Mouse (Mus musculus) CH12.LX (cell line): ENCODE results near the gene Klk15. TPM values are rescaled to one million over a fixed set of nuclear protein-coding genes. Genes with fewer than 3 reads are reported as not detected.

Experiments used
- DNase-seq: peaks from one replicate; pipeline ENCODE4 v3.0.0-alpha.2; 2013; ENCODE audit errors: extremely low read depth
- H3K27ac ChIP-seq: 2 replicates; pipeline ENCODE4 v1.5.1; 2012; ENCODE audit warnings: low read depth, mild to moderate bottlenecking, control low read depth, moderate library complexity; ENCODE audit not compliant: insufficient read depth
- H3K27me3 ChIP-seq: replicated peaks from 2 replicates; pipeline ENCODE3; 2012; ENCODE audit warnings: inconsistent platforms
- H3K36me3 ChIP-seq, 2 experiments: replicated peaks in 1 of 2; 2 replicates each; pipeline versions ENCODE3 to v1.6.1; 2012; ENCODE audit warnings: inconsistent platforms in 1 of 2, low read length in 1 of 2, mild to moderate bottlenecking in 1 of 2, mixed read lengths in 1 of 2, moderate library complexity in 1 of 2; ENCODE audit not compliant: control insufficient read depth in 1 of 2, insufficient read depth in 1 of 2
- H3K4me1 ChIP-seq, 2 experiments: 2 replicates each; pipeline ENCODE4 v1.6.1; 2012; ENCODE audit warnings: inconsistent platforms in 1 of 2, moderate library complexity in 1 of 2; ENCODE audit not compliant: insufficient read depth in 2 of 2, control insufficient read depth in 1 of 2
- H3K4me2 ChIP-seq: 2 replicates; pipeline ENCODE4 v1.6.1; 2012; ENCODE audit warnings: low read depth, mild to moderate bottlenecking, control low read depth; ENCODE audit not compliant: poor library complexity, insufficient read depth, severe bottlenecking
- H3K4me3 ChIP-seq, 3 experiments: fragments of 150-350 bp in 1 of 3; sonication (generic) in 1 of 3; replicated peaks in 1 of 3; 2 replicates each; pipeline versions ENCODE3 to v1.5.1; 2011 to 2012; ENCODE audit warnings: low read depth in 2 of 3, low read length in 2 of 3, mild to moderate bottlenecking in 2 of 3, moderate library complexity in 2 of 3, control low read depth in 1 of 3, improper control_type of control experiment in 1 of 3, inconsistent platforms in 1 of 3, mixed read lengths in 1 of 3; ENCODE audit not compliant: poor library complexity in 1 of 3
- H3K79me2 ChIP-seq: replicated peaks from 2 replicates; pipeline ENCODE4 v1.6.1; 2012; ENCODE audit warnings: mild to moderate bottlenecking, moderate library complexity; ENCODE audit not compliant: control insufficient read depth, poor library complexity, insufficient read depth, severe bottlenecking; ENCODE audit errors: extremely low read depth
- H3K9ac ChIP-seq: 2 replicates; pipeline ENCODE4 v1.6.1; 2012; ENCODE audit warnings: low read depth, mild to moderate bottlenecking, control low read depth, moderate library complexity; ENCODE audit not compliant: insufficient read depth
- H3K9me3 ChIP-seq: replicated peaks from 2 replicates; pipeline ENCODE3; 2012; ENCODE audit warnings: low read length, inconsistent platforms, mixed read lengths
- CHD1 ChIP-seq: IDR thresholded peaks from 2 replicates; pipeline ENCODE4 v1.6.1; 2012; ENCODE audit warnings: low read depth, low read length, improper control_type of control experiment, inconsistent platforms
- E2F4 ChIP-seq: IDR thresholded peaks from 2 replicates; pipeline ENCODE4 v1.6.1; 2011; ENCODE audit warnings: low read depth, low read length, improper control_type of control experiment; ENCODE audit not compliant: insufficient replicate concordance
- GABPA ChIP-seq: IDR thresholded peaks from 2 replicates; pipeline ENCODE4 v1.6.1; 2012; ENCODE audit warnings: low read depth, low read length, improper control_type of control experiment, inconsistent platforms; ENCODE audit not compliant: insufficient replicate concordance
- HCFC1 ChIP-seq: IDR thresholded peaks from 2 replicates; pipeline ENCODE4 v1.6.1; 2012; ENCODE audit warnings: low read depth, mild to moderate bottlenecking, inconsistent platforms, low read length, improper control_type of control experiment
- IRF4 ChIP-seq: IDR thresholded peaks from 2 replicates; pipeline ENCODE4 v1.6.1; 2014; ENCODE audit warnings: low read depth, mild to moderate bottlenecking, inconsistent platforms, low read length, improper control_type of control experiment
- KAT2A ChIP-seq: IDR thresholded peaks from 2 replicates; pipeline ENCODE4 v1.6.1; 2012; ENCODE audit warnings: low read length, improper control_type of control experiment, inconsistent platforms; ENCODE audit not compliant: insufficient replicate concordance
- MAFK ChIP-seq: IDR thresholded peaks from 2 replicates; pipeline ENCODE4 v1.6.1; 2011; ENCODE audit warnings: low read length, improper control_type of control experiment; ENCODE audit not compliant: insufficient replicate concordance
- MAZ ChIP-seq: IDR thresholded peaks from 2 replicates; pipeline ENCODE4 v1.6.1; 2012; ENCODE audit warnings: low read depth, mild to moderate bottlenecking, inconsistent platforms, low read length, improper control_type of control experiment, moderate library complexity
- MYC ChIP-seq: IDR thresholded peaks from 2 replicates; pipeline ENCODE4 v1.6.1; 2011; ENCODE audit warnings: low read depth, mild to moderate bottlenecking, improper control_type of control experiment, low read length
- PAX5 ChIP-seq: IDR thresholded peaks from 2 replicates; pipeline ENCODE4 v1.6.1; 2012; ENCODE audit warnings: low read length, inconsistent platforms, mixed read lengths
- POLR2AphosphoS2 ChIP-seq: IDR thresholded peaks from 2 replicates; pipeline ENCODE4 v1.6.1; 2011; ENCODE audit warnings: low read depth, low read length, improper control_type of control experiment
- SMC3 ChIP-seq: IDR thresholded peaks from 2 replicates; pipeline ENCODE4 v1.6.1; 2011; ENCODE audit warnings: low read depth, low read length, improper control_type of control experiment
- TBP ChIP-seq: conservative IDR thresholded peaks from 2 replicates; pipeline ENCODE4 v1.6.1; 2011; ENCODE audit warnings: low read depth, low read length, improper control_type of control experiment
- ZKSCAN1 ChIP-seq: IDR thresholded peaks from 2 replicates; pipeline ENCODE4 v1.6.1; 2012; ENCODE audit warnings: low read depth, inconsistent platforms, low read length, improper control_type of control experiment, borderline replicate concordance
- ZMIZ1 ChIP-seq: IDR thresholded peaks from 2 replicates; pipeline ENCODE4 v1.6.1; 2012; ENCODE audit warnings: low read depth, mild to moderate bottlenecking, inconsistent platforms, low read length, improper control_type of control experiment
- dilution Hi-C: fragments of 300-500 bp; cut with MboI; formaldehyde crosslinking; loops from 2 replicates; pipeline ENCODE4 v1.14.3; 2020; ENCODE audit warnings: low sequenced_read_pairs; ENCODE audit not compliant: extremely low pct_unique_long_range_greater_than_20kb, extremely low pct_ligation_motif_present
- in situ Hi-C: fragments of 300-500 bp; cut with MboI; formaldehyde crosslinking; loops from 3 replicates; pipeline ENCODE4 v1.14.3; 2019; ENCODE audit warnings: low sequenced_read_pairs, low pct_ligation_motif_present, low pct_unique_long_range_greater_than_20kb, mixed read lengths
- polyA plus RNA-seq: library from polyadenylated mRNA; unstranded; fragments of >175 nt; gene quantifications from 2 replicates; pipeline ENCODE4 v1.2.1, GENCODE M21; 2012; ENCODE audit warnings: low read depth; ENCODE audit not compliant: insufficient read length
- total RNA-seq, 2 experiments: library from RNA; depleted of rRNA; stranded (reverse); fragments of 300-350 nt in 1 of 2; fragments of >200 nt in 1 of 2; gene quantifications; 2 replicates each; pipeline ENCODE4 v1.2.3; 2012 to 2014

Klk15 gene
- total and polyA plus RNA-seq, 3 experiments = not detected

- Histone ChIP-seq H3K9me3 (peaks cover 2% of the 10 kb centered on the region), H3K27ac (no peak overlapping the region), H3K9ac (no peak overlapping the region), H3K36me3 (no peaks in the 10 kb centered on the region), H3K79me2 (no peaks in the 10 kb centered on the region), H3K4me3 (no peak overlapping the region), H3K4me1 (no peaks in the 10 kb centered on the region), H3K27me3 (peaks cover 1% of the 10 kb centered on the region), H3K4me2 (no peak overlapping the region)
- dilution Hi-C loops = no loop called here
- in situ Hi-C loops = no loop called here
- TF ChIP-seq CHD1 (no peak), ZMIZ1 (no peak), PAX5 (no peak), SMC3 (no peak), MAZ (no peak), E2F4 (no peak), MAFK (no peak), MYC (no peak)
- no peak for DNase-seq
Measured at GRCm38 (mm10) chr7:43944727-43945264, 11.3 kb downstream of the Klk15 start.

- TF ChIP-seq TBP (no peak), IRF4 (no peak), ZKSCAN1 (no peak), ZMIZ1 (no peak), SMC3 (no peak), GABPA (no peak), KAT2A (no peak), POLR2AphosphoS2 (no peak), CHD1 (no peak), HCFC1 (no peak)
- no peaks in the 10 kb centered on the region for H3K79me2 ChIP-seq
- H3K9me3 ChIP-seq = no peaks in the 10 kb centered on the region
- H3K27me3 ChIP-seq = no peaks in the 10 kb centered on the region
- no peak within 1 kb of the TSS for H3K4me3 ChIP-seq
- no peaks in the 10 kb centered on the region for H3K36me3 ChIP-seq
- no peak within 1 kb of the TSS for H3K9ac ChIP-seq
- dilution Hi-C loops (no loop called here), in situ Hi-C loops (no loop called here)
- no peak for DNase-seq
- no peak within 1 kb of the TSS for H3K4me2 ChIP-seq
- H3K4me1 ChIP-seq = peaks cover 10 to 17% of the 10 kb centered on the region in 2 experiments
- H3K27ac ChIP-seq = no peak within 1 kb of the TSS
Measured at GRCm38 (mm10) chr7:43950364-43950763, 16.8 kb downstream of the Klk15 start, which contains the start of gene Klk1b8. Gene Klk1b8, plus strand, starts transcription at chr7:43950664.
